Mouse (Mus musculus): ENCODE measurements around the gene Tmem108.

The Tmem108 gene

DNA sequence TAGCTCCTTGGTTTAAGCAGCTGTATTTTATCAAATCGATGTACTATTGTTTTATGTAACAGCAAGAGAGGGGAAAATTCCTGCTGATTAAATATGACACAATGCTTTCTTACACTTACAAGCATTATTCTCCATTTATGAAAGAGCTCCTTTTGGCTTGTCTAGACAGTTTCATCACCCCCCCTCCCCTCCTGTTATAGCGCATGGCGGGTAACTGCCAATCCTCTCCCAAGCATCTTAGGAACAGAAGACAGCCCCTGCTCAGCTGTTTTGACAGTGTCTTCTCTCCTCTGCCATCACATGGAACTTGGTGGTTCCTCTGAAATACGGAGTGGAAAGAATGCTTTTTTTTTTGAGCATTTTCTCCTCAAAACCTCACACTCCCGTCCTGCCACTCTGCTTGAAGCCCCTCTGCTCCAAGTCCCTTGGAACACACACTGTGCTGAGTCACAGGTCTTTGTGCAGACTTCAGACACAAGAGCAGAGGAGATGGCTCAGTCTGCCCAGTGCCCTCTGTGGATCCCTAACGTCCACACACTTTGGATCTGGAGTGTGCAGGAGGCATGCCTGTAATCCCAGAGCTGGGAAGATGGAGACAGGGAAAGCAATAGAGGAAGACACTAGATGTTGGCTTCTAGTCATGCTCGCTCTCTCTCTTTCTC, 237.8 kb downstream of the Tmem108 start:
- in situ Hi-C loops (cut with MboI; ENCODE audit: unreplicated experiment in 2 of 2), result no loop called here

DNA sequence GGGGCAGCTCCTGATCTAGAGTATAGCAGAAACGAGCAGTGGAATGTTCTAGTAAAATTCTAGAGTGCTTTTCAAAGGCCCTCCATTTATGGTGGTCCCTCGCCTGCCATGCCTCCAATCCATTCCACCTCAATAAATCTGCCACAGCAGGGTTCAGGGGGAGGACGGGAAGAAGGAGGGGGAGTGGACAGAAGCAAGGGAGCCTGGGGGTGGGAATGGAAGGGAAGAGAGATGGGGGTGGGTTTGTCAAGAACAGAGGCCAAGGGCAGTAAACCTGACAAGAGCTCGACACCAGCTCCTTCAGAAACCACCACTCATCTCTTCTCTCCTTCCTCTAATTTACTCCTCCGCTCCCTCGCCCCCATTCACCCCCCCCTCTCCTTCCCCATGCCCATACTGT, 238.6 kb downstream of the Tmem108 start:
- in situ Hi-C loops (cut with MboI; ENCODE audit: unreplicated experiment in 2 of 2), result no loop called here

DNA sequence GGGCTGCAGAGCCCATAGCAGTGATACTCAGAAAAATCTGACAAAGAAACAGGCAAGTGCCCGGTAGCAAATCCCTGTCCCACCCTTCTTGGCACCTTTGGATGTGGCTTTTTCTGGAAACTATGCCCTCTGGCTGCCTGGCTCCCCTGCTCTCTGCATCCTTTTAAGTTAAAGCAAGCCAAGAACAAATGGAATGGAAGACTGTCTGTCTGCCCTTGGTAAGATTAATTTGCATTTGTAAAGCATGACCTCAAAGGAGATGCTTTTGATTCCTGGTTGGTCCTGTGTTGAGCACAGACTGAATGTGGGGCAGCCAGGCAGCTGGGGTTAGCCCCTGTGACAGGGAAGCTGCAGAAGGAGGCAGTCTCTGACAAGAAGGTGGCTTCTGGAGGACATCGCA, 247.8 kb downstream of the Tmem108 start:
- in situ Hi-C loops (cut with MboI; ENCODE audit: unreplicated experiment in 2 of 2), result no loop called here

DNA sequence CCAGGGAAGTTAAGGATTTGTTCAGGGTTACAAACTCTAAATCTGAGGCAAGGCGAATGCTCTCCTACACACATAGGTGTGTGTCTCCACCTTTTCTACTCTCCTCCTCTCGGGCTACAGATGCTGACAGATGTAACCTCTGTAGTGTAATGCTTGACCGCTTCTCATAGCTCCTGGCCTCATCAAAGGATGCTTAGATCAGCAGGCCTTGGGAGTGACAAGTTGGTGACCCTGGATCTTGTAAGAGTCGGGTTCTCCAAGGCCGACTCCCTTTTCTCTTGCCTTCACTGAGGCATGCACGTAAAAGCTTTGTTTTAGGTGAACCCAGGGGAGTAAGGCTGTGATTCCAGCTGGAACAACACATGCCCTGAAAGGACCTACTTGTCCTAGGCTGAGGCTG, 249.4 kb downstream of the Tmem108 start:
- in situ Hi-C loops (cut with MboI; ENCODE audit: unreplicated experiment in 2 of 2), result no loop called here

DNA sequence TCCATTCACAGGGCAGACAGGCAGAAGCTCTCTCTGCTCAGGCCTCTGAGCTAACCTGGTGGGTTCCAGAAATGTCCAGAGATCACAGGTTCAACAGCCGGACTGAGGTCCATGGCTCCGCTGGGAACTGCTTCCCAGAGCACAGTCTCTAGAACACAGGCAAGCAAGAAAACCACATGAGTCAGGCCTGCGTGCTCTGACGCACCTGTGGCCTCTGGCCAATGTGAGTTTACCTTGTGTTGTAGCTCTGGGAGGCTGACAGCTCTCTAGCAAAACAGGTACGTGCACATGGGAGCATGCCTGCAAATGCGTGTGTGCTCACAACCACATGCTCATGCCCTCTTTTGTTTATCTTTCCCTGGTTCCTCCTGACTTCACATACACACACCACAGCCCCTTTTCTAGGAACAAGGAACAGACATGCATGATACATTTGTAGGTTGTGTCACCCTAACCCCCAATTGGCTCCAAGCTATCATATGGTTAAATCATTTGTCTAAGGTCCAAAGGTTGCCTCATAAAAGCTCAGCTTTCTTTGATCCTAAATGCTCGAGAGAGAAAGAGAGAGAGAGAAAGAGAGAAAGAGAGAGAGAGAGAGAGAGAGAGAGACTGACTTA, 254.6 kb downstream of the Tmem108 start:
- in situ Hi-C loops (cut with MboI; ENCODE audit: unreplicated experiment in 2 of 2), result no loop called here

DNA sequence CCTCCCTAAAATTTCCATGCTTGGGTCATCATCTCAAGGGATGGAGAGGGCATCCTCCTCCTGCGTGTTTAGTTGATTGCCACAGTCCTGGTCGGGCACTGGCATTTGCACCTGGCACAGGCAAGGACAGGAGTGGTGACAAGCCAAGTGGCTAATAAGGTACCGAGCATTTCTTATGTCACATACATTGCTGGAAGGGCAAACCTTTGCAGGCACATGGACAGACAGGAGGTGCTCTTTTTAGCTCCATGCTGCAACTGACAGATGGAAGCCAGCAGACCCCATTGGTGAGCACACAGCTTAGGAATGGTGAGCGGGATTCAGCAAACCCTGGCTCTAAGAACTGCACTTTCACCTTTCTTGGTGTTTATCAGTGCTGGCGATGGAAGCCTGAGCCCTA, 256.6 kb downstream of the Tmem108 start:
- in situ Hi-C loops (cut with MboI; ENCODE audit: unreplicated experiment in 2 of 2), result no loop called here

DNA sequence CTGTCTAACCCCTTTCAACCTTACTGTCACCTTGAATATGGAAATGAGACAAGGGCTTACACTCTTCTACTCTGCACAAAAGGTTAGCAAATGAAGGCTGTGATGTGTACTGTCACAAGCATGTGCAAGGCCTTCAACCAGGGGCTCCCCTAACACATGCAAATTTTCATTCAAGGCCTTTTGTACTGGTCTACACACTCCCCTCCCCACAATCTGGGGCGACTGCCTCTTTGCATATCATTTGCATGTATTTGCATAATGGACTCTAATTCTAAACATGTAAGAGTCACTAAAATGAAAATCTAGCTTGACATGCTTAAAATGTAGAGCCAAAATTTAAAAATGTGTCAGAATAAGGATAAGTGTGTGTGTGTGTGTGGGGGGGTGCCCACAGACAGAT, 257.0 kb downstream of the Tmem108 start:
- in situ Hi-C loops (cut with MboI; ENCODE audit: unreplicated experiment in 2 of 2), result no loop called here

DNA sequence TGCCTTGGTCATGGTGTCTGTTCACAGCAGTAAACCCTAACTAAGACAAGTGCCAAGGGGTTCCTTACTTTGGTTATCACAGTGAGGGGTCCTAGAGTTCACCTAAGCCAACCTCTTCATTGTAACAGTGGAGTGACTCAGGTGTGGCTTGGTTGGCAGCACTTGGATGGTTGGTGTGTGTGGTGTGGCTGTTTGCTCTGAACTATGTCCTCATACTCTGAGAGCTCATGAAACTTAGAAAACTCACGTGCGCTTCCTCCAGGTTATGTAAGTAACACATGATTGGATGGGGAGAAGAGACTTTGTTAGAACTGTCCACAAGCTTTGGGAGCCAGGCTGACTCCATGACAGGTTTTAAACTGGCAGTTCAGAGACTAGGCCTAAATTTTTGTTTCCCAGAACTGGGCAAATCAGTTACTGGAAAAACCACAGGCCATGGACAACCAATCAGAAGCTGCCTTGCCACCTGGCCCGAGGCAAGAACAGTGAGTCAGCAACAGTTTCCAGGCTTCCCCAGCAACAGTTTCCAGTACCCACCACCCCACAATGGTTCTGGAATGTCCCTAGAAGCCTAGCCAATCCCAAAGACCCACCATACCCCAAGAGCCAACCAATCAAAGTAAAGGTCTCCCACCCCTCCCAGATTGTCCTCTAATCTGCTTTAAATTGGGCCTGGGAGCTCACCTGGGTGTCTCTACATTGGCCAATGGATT, 257.9 kb downstream of the Tmem108 start:
- in situ Hi-C loops (cut with MboI; ENCODE audit: unreplicated experiment in 2 of 2), result no loop called here

DNA sequence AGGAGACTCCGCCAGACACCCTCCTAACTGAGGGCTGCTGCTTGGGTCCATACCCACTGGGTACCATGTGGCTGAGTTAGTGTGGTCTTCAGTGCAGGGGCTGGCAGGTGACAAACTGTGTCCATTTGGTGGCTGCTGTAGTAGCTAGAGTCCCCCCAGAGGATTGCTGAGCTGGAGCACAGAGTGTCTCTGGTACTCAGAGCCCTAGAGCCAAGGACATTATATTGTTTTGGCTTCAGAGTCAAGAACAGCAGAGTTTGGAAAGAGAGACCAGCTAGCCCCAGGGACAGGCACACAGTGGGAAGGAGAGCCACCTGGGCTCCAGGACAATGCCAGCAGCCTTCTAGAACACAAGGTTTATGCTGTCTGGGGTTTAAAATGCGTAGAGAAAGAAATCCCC, 259.0 kb downstream of the Tmem108 start:
- in situ Hi-C loops (cut with MboI; ENCODE audit: unreplicated experiment in 2 of 2), result no loop called here

DNA sequence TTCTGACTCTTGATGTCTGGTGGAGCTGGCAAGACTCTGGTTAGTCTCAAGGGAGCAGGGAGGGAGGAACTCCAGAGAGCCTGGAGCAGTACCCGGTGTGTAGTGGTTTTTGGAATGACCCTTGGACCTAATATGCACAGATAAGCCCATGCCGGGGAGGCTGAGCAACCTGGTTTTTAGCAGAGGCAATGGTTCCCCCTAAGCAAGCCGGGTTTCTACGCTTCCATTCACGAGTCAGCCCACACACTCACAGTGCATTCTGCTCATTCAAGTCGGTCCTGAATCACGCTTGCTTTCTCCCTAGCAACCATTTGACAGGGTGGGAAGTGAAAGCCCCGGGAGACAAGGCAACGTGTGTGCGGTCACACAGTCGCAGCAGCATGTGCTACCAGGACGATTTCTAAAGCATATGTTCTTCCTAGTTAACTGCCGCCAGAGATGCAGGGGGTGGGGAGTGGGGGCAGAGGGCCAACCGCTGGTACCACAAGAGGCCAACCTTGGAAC, 259.7 kb downstream of the Tmem108 start:
- in situ Hi-C loops (cut with MboI; ENCODE audit: unreplicated experiment in 2 of 2), result no loop called here

DNA sequence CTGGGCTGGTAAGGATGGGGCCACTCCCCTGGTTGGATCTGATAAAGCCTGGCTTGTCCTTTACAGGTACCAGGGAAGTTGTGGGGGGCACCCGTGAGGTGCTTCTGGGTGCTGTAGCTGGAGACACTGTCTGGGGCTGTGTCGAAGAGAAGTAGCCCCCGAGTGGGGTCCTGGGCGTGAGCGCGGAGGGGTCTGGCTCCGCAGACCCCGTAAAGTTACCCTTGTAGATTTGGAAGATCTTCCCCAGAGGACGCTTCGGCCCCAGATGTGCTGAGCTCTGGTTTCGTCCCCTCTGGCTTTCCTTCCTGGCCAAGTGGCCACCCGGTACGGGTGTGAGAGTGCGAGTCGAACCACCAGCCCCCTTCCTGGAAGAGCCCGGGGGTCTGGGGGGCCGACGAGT, 262.3 kb downstream of the Tmem108 start:
- in situ Hi-C loops (cut with MboI; ENCODE audit: unreplicated experiment in 2 of 2), result loop anchor here (5.0 to 25.0 kb wide), 5 partner anchors 123 to 862 kb away; partner anchors contain the start of genes Anapc13 (in 1 of the 2) and Cep63 (in 1 of the 2)

DNA sequence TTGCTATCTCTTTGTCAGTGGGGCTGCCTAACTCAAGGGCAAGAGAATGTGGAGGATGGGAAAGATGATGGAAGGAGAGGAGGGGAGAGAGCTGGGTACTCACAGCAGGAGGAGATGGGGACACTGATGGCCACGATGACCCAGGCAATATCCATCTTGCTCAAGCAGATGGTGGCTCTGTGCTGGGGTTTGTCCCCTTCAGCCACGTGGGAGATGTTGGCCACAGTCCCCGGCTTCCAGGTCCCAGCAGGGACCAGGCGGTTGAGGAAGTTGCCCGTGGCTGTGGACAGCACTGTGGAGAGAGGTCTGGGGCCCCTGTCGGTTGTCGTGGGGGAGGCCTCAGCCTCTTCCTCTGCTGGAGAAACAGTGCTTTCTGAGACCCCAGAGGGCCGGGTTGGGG, 262.9 kb downstream of the Tmem108 start:
- in situ Hi-C loops (cut with MboI; ENCODE audit: unreplicated experiment in 2 of 2), result loop anchor here (5.0 to 25.0 kb wide), 5 partner anchors 124 to 861 kb away; partner anchors contain the start of genes Anapc13 (in 1 of the 2) and Cep63 (in 1 of the 2)

DNA sequence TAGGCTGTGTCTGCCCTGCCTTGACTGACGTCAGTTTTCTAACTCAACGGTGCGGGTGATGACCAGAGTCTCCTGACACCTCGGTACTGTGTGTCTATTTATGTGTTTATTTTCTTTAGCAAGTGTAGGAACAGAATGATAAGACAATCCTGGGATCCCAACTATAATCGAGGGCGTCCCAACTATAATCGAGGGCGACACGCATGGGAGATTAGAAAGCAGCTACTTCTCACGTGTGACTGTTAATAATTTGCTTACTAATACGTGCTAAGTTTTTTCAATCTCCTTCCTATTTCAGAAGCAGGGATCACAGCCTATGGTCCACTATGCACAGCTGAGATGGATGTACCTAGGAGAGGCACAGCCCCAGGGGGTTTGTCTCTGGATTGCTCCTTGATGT, 266.2 kb downstream of the Tmem108 start:
- in situ Hi-C loops (cut with MboI; ENCODE audit: unreplicated experiment in 2 of 2), result loop anchor here (5.0 to 25.0 kb wide), 5 partner anchors 127 to 858 kb away; partner anchors contain the start of genes Anapc13 (in 1 of the 2) and Cep63 (in 1 of the 2)

DNA sequence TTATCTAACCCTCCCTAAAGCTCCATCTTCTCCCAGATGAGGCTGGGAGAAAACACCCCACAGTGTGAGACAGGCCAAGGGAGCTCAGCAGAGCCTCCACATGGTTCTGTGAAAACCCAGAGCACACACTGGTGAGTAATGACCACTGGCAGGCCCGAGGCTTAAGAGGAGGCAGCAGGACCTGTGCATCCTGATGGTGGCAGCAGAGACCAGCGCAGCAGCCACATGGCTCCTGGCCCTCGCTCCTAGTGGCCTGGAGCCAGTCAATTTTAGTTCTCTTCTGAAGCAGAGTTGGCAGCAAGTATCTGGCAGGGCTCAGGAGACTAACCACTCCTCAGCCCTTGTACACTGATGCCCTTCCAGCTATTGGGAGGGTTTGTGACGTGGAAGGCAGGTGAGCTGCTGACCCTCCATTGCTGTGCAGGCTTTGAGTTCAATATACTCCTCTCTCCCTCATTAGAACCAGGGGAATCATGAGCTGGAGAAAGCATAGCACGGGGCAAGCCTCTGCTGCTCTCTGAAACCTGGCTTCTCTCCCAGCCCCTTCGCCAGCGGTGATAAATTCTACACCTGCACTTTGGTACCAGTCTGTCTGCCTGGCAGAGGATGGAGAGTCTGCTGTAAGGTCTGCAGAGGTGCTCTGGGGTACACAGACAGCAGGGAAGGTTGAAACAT, 267.2 kb downstream of the Tmem108 start:
- in situ Hi-C loops (cut with MboI; ENCODE audit: unreplicated experiment in 2 of 2), result loop anchor here (5.0 to 25.0 kb wide), 7 partner anchors 128 to 857 kb away; partner anchors contain the start of genes Anapc13 (in 1 of the 2), Cep63 (in 1 of the 2) and Tmem108 (in 1 of the 2)

DNA sequence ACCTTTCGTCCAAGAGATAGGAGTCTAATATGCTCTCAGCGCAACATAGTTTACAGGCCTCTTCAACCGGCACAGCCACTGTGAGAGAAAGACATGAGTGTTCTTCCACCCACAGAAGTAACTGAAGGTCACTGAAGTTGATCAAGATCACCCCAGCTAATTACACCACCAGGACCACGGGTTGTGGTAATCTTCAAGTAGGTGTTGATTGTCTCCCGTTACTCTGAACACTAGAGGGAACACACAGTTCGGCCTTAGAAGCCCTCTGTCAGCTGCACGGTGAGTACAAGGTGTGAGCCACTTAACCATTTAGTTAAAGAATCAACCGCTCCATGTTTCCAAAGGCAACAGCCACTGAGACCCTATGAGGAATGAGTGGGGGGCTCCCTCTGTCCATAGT, 269.7 kb downstream of the Tmem108 start:
- in situ Hi-C loops (cut with MboI; ENCODE audit: unreplicated experiment in 2 of 2), result loop anchor here (5.0 to 25.0 kb wide), 6 partner anchors 130 to 855 kb away; partner anchors contain the start of genes Anapc13 (in 1 of the 2), Cep63 (in 1 of the 2) and Tmem108 (in 1 of the 2)

DNA sequence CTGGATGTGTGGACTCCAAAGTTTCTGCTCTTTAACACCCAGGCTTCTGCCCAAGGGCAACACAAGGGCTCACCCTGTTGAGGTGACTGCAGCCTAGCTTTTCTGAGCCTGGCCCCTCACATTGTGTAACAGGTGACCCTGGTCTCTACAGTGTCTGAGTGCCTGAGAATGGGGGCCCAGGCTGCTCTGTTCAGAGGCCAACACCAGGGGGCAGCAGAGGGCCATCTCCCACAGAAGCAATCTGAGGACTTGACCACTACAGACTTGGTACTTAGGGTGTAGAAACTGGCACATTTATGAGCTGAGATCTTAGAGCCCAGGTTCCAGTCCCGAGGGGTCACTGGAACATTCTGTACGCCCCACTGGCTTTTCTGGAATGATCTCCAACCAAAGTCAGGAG, 271.2 kb downstream of the Tmem108 start:
- in situ Hi-C loops (cut with MboI; ENCODE audit: unreplicated experiment in 2 of 2), result loop anchor here (5.0 to 25.0 kb wide), 6 partner anchors 132 to 853 kb away; partner anchors contain the start of genes Anapc13 (in 1 of the 2), Cep63 (in 1 of the 2) and Tmem108 (in 1 of the 2)

DNA sequence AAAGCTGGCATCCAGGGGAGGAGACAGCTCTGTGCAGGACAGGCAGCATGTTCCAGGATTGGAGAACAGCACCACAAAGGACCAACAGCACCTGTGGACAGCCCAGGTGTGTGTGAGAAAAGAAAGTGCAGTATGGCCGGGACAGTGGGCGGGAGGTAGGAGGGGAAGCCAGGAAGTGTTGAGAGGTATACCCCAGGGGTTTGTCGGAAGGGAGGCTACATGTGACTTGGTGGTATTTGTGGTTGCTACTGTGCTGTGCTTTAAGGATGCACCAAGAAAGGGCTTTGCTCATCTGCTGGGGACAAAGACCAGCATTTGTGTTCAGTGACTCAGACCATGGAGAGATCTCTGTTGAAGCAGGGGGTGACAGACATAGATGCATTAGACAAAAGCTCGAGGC, 271.8 kb downstream of the Tmem108 start:
- in situ Hi-C loops (cut with MboI; ENCODE audit: unreplicated experiment in 2 of 2), result loop anchor here (5.0 to 25.0 kb wide), 8 partner anchors 53 to 853 kb away; partner anchors contain the start of genes Anapc13 (in 1 of the 2), Cep63 (in 1 of the 2) and Tmem108 (in 1 of the 2)

DNA sequence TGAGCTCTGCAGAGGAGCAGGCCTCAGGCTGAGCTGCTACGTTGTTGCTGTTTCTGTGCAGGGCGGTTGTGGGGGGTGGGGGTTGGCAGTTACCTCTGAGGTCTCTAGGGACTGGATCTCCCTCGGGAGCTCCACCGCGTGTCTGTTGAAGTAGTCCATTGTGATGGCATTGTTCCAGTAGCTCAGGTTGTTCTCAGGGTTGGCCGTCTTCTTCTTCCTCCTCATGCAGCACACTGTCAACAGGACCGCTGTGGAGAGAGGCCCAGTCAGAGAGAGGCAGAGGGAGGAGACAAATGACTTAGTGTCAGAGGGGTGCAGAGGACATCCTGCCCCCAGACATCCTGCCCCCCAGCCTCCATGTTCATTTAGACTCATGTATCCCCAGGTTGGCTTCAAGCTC, 272.5 kb downstream of the Tmem108 start:
- in situ Hi-C loops (cut with MboI; ENCODE audit: unreplicated experiment in 2 of 2), result loop anchor here (5.0 to 25.0 kb wide), 4 partner anchors 52 to 852 kb away; partner anchors contain the start of genes Anapc13 (in 1 of the 2) and Cep63 (in 1 of the 2)

DNA sequence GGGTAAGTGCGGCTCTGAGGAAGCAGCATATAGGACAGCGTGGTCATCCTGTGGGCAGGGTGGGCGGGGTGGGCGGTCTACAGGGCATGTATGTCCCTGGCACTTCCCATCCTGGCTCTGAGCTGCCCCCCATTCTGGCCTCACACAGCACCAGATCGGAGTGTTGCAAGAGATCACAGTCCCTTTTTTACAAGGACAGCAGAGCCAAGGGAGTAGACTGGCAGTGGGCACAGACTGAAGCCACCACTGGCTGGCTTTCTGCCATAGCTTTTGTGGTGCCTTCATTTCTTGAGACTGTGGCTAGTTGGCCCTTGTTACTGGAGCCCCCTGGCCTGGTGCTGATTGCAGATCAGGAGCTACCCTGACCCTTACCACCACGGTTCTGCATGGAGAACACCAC, 275.4 kb downstream of the Tmem108 start:
- in situ Hi-C loops (cut with MboI; ENCODE audit: unreplicated experiment in 2 of 2), result loop anchor here (5.0 to 25.0 kb wide), 4 partner anchors 49 to 849 kb away; partner anchors contain the start of genes Anapc13 (in 1 of the 2) and Cep63 (in 1 of the 2)

DNA sequence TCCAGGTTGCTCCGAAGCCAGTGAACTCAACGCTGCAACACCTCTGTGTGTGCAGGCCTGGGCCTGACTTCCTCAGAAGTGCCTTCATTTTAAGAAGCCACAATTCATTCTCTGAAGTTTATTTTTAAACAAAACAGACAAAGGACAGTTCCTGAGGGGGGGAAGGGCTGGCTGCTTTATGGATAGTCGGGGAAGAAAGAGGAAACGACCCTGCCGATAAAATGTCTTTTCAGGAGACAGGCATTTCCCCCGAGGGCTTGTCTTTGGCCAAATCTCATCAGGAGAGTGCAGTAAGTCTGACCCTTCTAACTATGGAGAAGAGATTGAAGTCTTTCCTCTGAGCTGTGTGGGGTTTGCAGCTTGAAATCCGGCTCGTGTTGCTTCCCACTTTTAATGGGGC, 276.0 kb downstream of the Tmem108 start:
- in situ Hi-C loops (cut with MboI; ENCODE audit: unreplicated experiment in 2 of 2), result loop anchor here (5.0 to 25.0 kb wide), 4 partner anchors 48 to 848 kb away; partner anchors contain the start of genes Anapc13 (in 1 of the 2) and Cep63 (in 1 of the 2)

All from v-Abl transformed pro-B cells (cell line).